Mouse (Mus musculus) liver, embryonic 16.5 days (tissue): ENCODE results near the gene Cela1. TPM values are rescaled to one million over a fixed set of nuclear protein-coding genes. Genes with fewer than 3 reads are reported as not detected.

Experiments used
- ATAC-seq: fragments of 200-750 bp; cut with Nextera tagmentation; 2 replicates; pipeline ENCODE4 v1.8.0; 2017; ENCODE audit warnings: low read depth, mild to moderate bottlenecking, moderate number of reproducible peaks, moderate library complexity
- H3K27ac ChIP-seq: fragments of 300-500 bp; sonication (generic); 2 replicates; pipeline ENCODE4 v1.5.1; 2014; ENCODE audit warnings: mild to moderate bottlenecking, low read length
- H3K27me3 ChIP-seq: fragments of 300-500 bp; sonication (generic); 2 replicates; pipeline ENCODE4 v1.6.1; 2014; ENCODE audit warnings: low read depth, low read length, mixed read lengths; ENCODE audit not compliant: control insufficient read depth, insufficient read depth
- H3K36me3 ChIP-seq: fragments of 300-500 bp; sonication (generic); 2 replicates; pipeline ENCODE4 v1.6.1; 2014; ENCODE audit warnings: mild to moderate bottlenecking; ENCODE audit not compliant: control insufficient read depth, insufficient read depth
- H3K4me1 ChIP-seq: fragments of 300-500 bp; sonication (generic); 2 replicates; pipeline ENCODE4 v1.6.1; 2014; ENCODE audit warnings: low read depth, low read length, mixed read lengths; ENCODE audit not compliant: control insufficient read depth
- H3K4me2 ChIP-seq: fragments of 300-500 bp; sonication (generic); 2 replicates; pipeline ENCODE4 v1.6.1; 2014; ENCODE audit warnings: low read depth, low read length, mixed read lengths
- H3K4me3 ChIP-seq: fragments of 300-500 bp; sonication (generic); 2 replicates; pipeline ENCODE4 v1.5.1; 2014; ENCODE audit warnings: low read depth, mild to moderate bottlenecking, low read length
- H3K9ac ChIP-seq: fragments of 300-500 bp; sonication (generic); 2 replicates; pipeline ENCODE4 v1.6.1; 2014; ENCODE audit warnings: low read depth, low read length
- H3K9me3 ChIP-seq: fragments of 300-500 bp; sonication (generic); replicated peaks from 2 replicates; pipeline ENCODE4 v1.6.1; 2016; ENCODE audit warnings: low read length; ENCODE audit not compliant: control insufficient read depth
- WGBS: fragments of 180-500 bp; shearing (Covaris S2); extraction: QIAGEN DNeasy Blood & Tissue Kit; methylation state at CpG from one replicate; pipeline ENCODE4 v1.1.7; 2014; ENCODE audit not compliant: insufficient replicate concordance; 5-methylcytosine and 5-hydroxymethylcytosine counted together
- polyA plus RNA-seq: library from polyadenylated mRNA; unstranded; fragments of >200 nt; fragmentation: Nextera tagmentation; extraction: Ambion mirVana; gene quantifications from 2 replicates; pipeline ENCODE4 v1.2.1, GENCODE M21; 2015

Cela1 gene
- polyA plus RNA-seq, 1 experiment from 2014 or later: 30.0 TPM

GRCm38 (mm10) chr15:100674566-100674965, 13.2 kb downstream of the Cela1 start:
- Histone ChIP-seq H3K27me3 (no peaks in the 10 kb centered on the region), H3K27ac (peak overlapping the region; percentile 75), H3K36me3 (no peaks in the 10 kb centered on the region), H3K9me3 (no peaks in the 10 kb centered on the region), H3K4me1 (peaks cover 28% of the 10 kb centered on the region), H3K4me2 (peak overlapping the region; percentile 2; the same call in 1 of the 2 replicates), H3K9ac (no peak overlapping the region), H3K4me3 (no peak overlapping the region)
- WGBS: 50% methylated on average over 10 of the region's 10 CpGs
- ATAC-seq: no peak

GRCm38 (mm10) chr15:100673585-100674391, 13.9 kb downstream of the Cela1 start:
- peak; percentile 84 for ATAC-seq
- H3K4me2 ChIP-seq: peak overlapping the region; percentile 2
- no peaks in the 10 kb centered on the region for H3K9me3 ChIP-seq
- H3K27me3 ChIP-seq: no peaks in the 10 kb centered on the region
- WGBS: 11% methylated on average over 12 of the region's 12 CpGs
- peaks cover 30% of the 10 kb centered on the region for H3K4me1 ChIP-seq
- peak overlapping the region; percentile 75 for H3K27ac ChIP-seq
- H3K36me3 ChIP-seq: no peaks in the 10 kb centered on the region
- H3K4me3 ChIP-seq: no peak overlapping the region
- H3K9ac ChIP-seq: 0 out of 2 replicates have a peak overlapping the region, but pooled peaks have one; percentile 5

GRCm38 (mm10) chr15:100670833-100671232, 16.9 kb downstream of the Cela1 start:
- H3K4me1 ChIP-seq: peaks cover 35% of the 10 kb centered on the region
- WGBS: 79% methylated on average over 5 of the region's 5 CpGs
- ATAC-seq: no peak

GRCm38 (mm10) chr15:100670004-100670403, 17.7 kb downstream of the Cela1 start:
- Histone ChIP-seq H3K9me3 (no peaks in the 10 kb centered on the region), H3K27ac (no peak overlapping the region), H3K36me3 (no peaks in the 10 kb centered on the region), H3K9ac (no peak overlapping the region), H3K4me2 (no peak overlapping the region), H3K4me3 (no peak overlapping the region), H3K4me1 (peaks cover 33% of the 10 kb centered on the region), H3K27me3 (no peaks in the 10 kb centered on the region)
- ATAC-seq: no peak
- 69% methylated on average over 8 of the region's 8 CpGs for WGBS

More at GRCm38 (mm10) chr15:100670833-100671232, 16.9 kb downstream of the Cela1 start:
- H3K27me3 ChIP-seq: no peaks in the 10 kb centered on the region
- H3K4me2 ChIP-seq: no peak overlapping the region
- H3K27ac ChIP-seq: no peak overlapping the region
- no peaks in the 10 kb centered on the region for H3K9me3 ChIP-seq
- H3K4me3 ChIP-seq: no peak overlapping the region
- H3K36me3 ChIP-seq: no peaks in the 10 kb centered on the region
- H3K9ac ChIP-seq: no peak overlapping the region

- Histone ChIP-seq H3K4me3 (peak within 1 kb of the TSS; percentile 67), H3K9ac (peak within 1 kb of the TSS; percentile 64), H3K4me1 (peaks cover 26% of the 10 kb centered on the region), H3K4me2 (peak within 1 kb of the TSS; percentile 71), H3K27me3 (no peaks in the 10 kb centered on the region), H3K27ac (peak within 1 kb of the TSS; percentile 53), H3K36me3 (no peaks in the 10 kb centered on the region), H3K9me3 (no peaks in the 10 kb centered on the region)
- ATAC-seq: peak; percentile 63
- WGBS: 18% methylated on average over 20 of the region's 20 CpGs
Measured at GRCm38 (mm10) chr15:100669337-100669736, 18.4 kb downstream of the Cela1 start, which contains the start of gene Bin2. TSS of gene Bin2 (minus strand) at chr15:100669553.

- 0 out of 2 replicates have a peak overlapping the region, but pooled peaks have one; percentile 6 for H3K27ac ChIP-seq
- WGBS: 47% methylated on average over 5 of the region's 5 CpGs
- H3K4me3 ChIP-seq: peak overlapping the region; percentile 67
- no peaks in the 10 kb centered on the region for H3K27me3 ChIP-seq
- peaks cover 18% of the 10 kb centered on the region for H3K4me1 ChIP-seq
- peak overlapping the region; percentile 34 for H3K4me2 ChIP-seq
- no peaks in the 10 kb centered on the region for H3K9me3 ChIP-seq
- H3K9ac ChIP-seq: no peak overlapping the region
- no peak for ATAC-seq
- no peaks in the 10 kb centered on the region for H3K36me3 ChIP-seq
Measured at GRCm38 (mm10) chr15:100667871-100668545, 19.7 kb downstream of the Cela1 start.

- Histone ChIP-seq H3K9ac (no peak overlapping the region), H3K27me3 (no peaks in the 10 kb centered on the region), H3K36me3 (no peaks in the 10 kb centered on the region), H3K27ac (peak overlapping the region; percentile 64), H3K9me3 (no peaks in the 10 kb centered on the region), H3K4me3 (peak overlapping the region; percentile 67), H3K4me1 (peaks cover 19% of the 10 kb centered on the region), H3K4me2 (peak overlapping the region; percentile 41)
- 24% methylated on average over 6 of the region's 6 CpGs for WGBS
- no peak for ATAC-seq
Measured at GRCm38 (mm10) chr15:100667420-100667819, 20.3 kb downstream of the Cela1 start.

- H3K4me2 ChIP-seq: peak overlapping the region; percentile 41
- WGBS: 6% methylated on average over 12 of the region's 12 CpGs
- no peaks in the 10 kb centered on the region for H3K27me3 ChIP-seq
- H3K4me3 ChIP-seq: peak overlapping the region; percentile 26
- no peaks in the 10 kb centered on the region for H3K9me3 ChIP-seq
- ATAC-seq: no peak
- H3K4me1 ChIP-seq: peaks cover 19% of the 10 kb centered on the region
- H3K9ac ChIP-seq: peak overlapping the region; percentile 24; the same call in 1 of the 2 replicates
- no peaks in the 10 kb centered on the region for H3K36me3 ChIP-seq
- H3K27ac ChIP-seq: peak overlapping the region; percentile 64
Measured at GRCm38 (mm10) chr15:100666851-100667250, 20.9 kb downstream of the Cela1 start.
